Mouse (Mus musculus): ENCODE data around the gene Evi5.

The Evi5 gene

GRCm38 (mm10) chr5:107736171-107736570 is 138.7 kb downstream of the Evi5 start:
- no peak for DNase-seq

- no peak for DNase-seq
Observed at GRCm38 (mm10) chr5:107731844-107732243, 143.1 kb downstream of the Evi5 start.

GRCm38 (mm10) chr5:107731408-107731807 is 143.5 kb downstream of the Evi5 start:
- DNase-seq = no peak

GRCm38 (mm10) chr5:107727007-107727402 is 147.9 kb downstream of the Evi5 start:
- DNase-seq = no peak

- DNase-seq = peak; percentile 24
Observed at GRCm38 (mm10) chr5:107726281-107727006, 148.5 kb downstream of the Evi5 start.

GRCm38 (mm10) chr5:107725435-107726261 is 149.3 kb downstream of the Evi5 start, which contains the start of gene Gfi1:
Gfi1 (minus strand) TSS chr5:107726036.
- peak; percentile 23 for DNase-seq

GRCm38 (mm10) chr5:107724661-107725434 is 150.1 kb downstream of the Evi5 start:
- DNase-seq = peak; percentile 24

GRCm38 (mm10) chr5:107723541-107724511 is 151.1 kb downstream of the Evi5 start:
- DNase-seq = peak; percentile 15

- peak; percentile 26 for DNase-seq
Observed at GRCm38 (mm10) chr5:107722661-107723532, 152.0 kb downstream of the Evi5 start.

- peak; percentile 29 for DNase-seq
Observed at GRCm38 (mm10) chr5:107721638-107722011, 153.3 kb downstream of the Evi5 start.

GRCm38 (mm10) chr5:107720991-107721637 is 153.8 kb downstream of the Evi5 start:
- DNase-seq = peak; percentile 12

GRCm38 (mm10) chr5:107720511-107720910 is 154.4 kb downstream of the Evi5 start:
- no peak for DNase-seq

- DNase-seq = no peak
Observed at GRCm38 (mm10) chr5:107719786-107720185, 155.1 kb downstream of the Evi5 start.

GRCm38 (mm10) chr5:107719209-107719608 is 155.7 kb downstream of the Evi5 start:
- DNase-seq = no peak

GRCm38 (mm10) chr5:107717871-107718361 is 157.0 kb downstream of the Evi5 start:
- no peak for DNase-seq

- DNase-seq = no peak
Observed at GRCm38 (mm10) chr5:107711689-107712088, 163.2 kb downstream of the Evi5 start.

GRCm38 (mm10) chr5:107708124-107708797 is 166.6 kb downstream of the Evi5 start:
- no peak for DNase-seq

GRCm38 (mm10) chr5:107706262-107706661 is 168.6 kb downstream of the Evi5 start:
- no peak for DNase-seq

GRCm38 (mm10) chr5:107705756-107706155 is 169.2 kb downstream of the Evi5 start:
- no peak for DNase-seq

All from kidney, postnatal 10 days (tissue).